Mouse (Mus musculus) gastrocnemius, adult 18-20 months (tissue): Measurements from ENCODE around the gene Tpst1. TPM values are rescaled to one million over a fixed set of nuclear protein-coding genes. Genes with fewer than 3 reads are reported as not detected.

Source experiments
- DNase-seq: peaks from one replicate; pipeline ENCODE4 v3.0.0; 2021; ENCODE audit warnings: low spot score
- total RNA-seq, 2 experiments: library from RNA; stranded (reverse); gene quantifications; 2 replicates each; pipeline ENCODE4 v1.2.3; 2021

Gene Tpst1
- total RNA-seq, 2 experiments from 2014 or later: 3.3 to 4.1 TPM

DNA sequence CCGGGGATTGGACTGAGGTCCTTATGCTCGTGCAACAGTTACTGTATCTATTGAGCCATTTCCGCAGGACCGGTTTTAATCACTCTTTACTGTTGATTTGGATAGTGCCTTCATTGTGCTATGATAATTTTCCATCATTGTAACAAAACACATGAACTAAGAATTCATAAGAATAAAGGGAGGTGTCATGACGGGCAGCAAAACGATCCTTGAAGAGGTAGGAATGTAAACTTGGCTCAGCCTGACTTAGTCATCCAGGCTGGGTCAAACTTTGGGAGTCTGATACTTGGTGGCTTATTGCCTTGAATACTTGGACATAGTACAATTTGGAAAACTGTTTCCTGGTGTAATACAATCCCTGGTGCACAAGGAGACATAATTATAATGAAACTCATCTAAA, 112.2 kb downstream of the Tpst1 start:
- DNase-seq: no peak

Other genes starting within 250 kb of the Tpst1 start
- gene Sumf2, start 226.3 kb upstream of the Tpst1 start, total RNA-seq: 10 to 100 TPM in 1 of 2 experiments, 1 to 10 TPM in 1; 5.8 to 10.1 TPM
- 100 to 1,000 TPM; 609 to 675 TPM for gene Chchd2, start 185.9 kb upstream of the Tpst1 start, total RNA-seq
- gene Zbed5, start 177.6 kb upstream of the Tpst1 start, total RNA-seq: under 1 TPM; 0.32 to 0.64 TPM
- 100 to 1,000 TPM; 297 to 369 TPM for gene Phkg1, start 174.8 kb upstream of the Tpst1 start, total RNA-seq
- gene Nupr1l, start 164.8 kb upstream of the Tpst1 start, total RNA-seq: under 1 TPM; 0.41 to 0.47 TPM
- 10 to 100 TPM; 21.5 to 21.9 TPM for gene Vkorc1l1, start 131.4 kb upstream of the Tpst1 start, total RNA-seq
- 1 to 10 TPM; 7.4 to 8.1 TPM for gene Gusb, start 70.3 kb upstream of the Tpst1 start, total RNA-seq
- gene Asl, start 44.1 kb upstream of the Tpst1 start, total RNA-seq: 10 to 100 TPM in 1 of 2 experiments, 1 to 10 TPM in 1; 8.8 to 12.4 TPM
- 10 to 100 TPM; 19.3 to 20.3 TPM for gene Crcp, start 44.0 kb upstream of the Tpst1 start, total RNA-seq
- 1 to 10 TPM; 2.6 to 3.6 TPM for gene Kctd7, start 71.5 kb downstream of the Tpst1 start, total RNA-seq
- gene Rabgef1, start 98.5 kb downstream of the Tpst1 start, total RNA-seq: 100 to 1,000 TPM in 1 of 2 experiments, 10 to 100 TPM in 1; 91.2 to 116 TPM
- 10 to 100 TPM; 43.4 to 44.3 TPM for gene Tmem248, start 143.8 kb downstream of the Tpst1 start, total RNA-seq
- 10 to 100 TPM; 30.3 to 37.7 TPM for gene Sbds, start 182.2 kb downstream of the Tpst1 start, total RNA-seq
- gene Tyw1, start 182.3 kb downstream of the Tpst1 start, total RNA-seq: 10 to 100 TPM in 1 of 2 experiments, 1 to 10 TPM in 1; 10.0 to 11.1 TPM